Comparison of ENCODE assay signal across 8 mouse cellular contexts in the genomic region with DNA sequence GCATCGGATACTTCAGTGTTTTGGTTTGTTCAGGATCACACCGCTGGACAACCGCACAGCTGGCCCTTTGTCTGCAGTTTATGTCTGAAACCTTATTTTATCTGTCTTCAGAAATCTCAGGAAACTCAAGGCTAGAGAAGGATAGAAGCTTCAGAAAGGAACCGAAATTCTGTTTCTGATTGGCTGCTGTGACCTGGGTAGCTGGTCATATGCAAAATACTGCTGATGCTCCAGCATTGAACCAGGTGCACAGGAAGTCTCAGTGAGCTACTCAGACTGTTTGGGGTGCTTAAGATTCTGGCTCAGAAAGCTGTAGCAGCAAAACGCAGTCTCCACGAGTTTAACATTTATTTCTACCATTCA. TPM values are rescaled to one million over a fixed set of nuclear protein-coding genes. Genes with fewer than 3 reads are reported as not detected.
DNase-seq lines count a peak whose midpoint lies in the region; ATAC-seq and TF ChIP-seq lines count a peak whose summit lies in the region.

No protein-coding gene starts in this region.

- H3K36me3 ChIP-seq in neural tube, embryonic 11.5 days (ENCODE audit: control insufficient read depth, insufficient read depth, low read length): no peaks in the 10 kb centered on the region
- H3K36me3 ChIP-seq in heart, postnatal 0 days (replicated peaks; ENCODE audit: control insufficient read depth, insufficient read depth, low read length): no peaks in the 10 kb centered on the region
- H3K36me3 ChIP-seq in macrophage (ENCODE audit: inconsistent target): no peaks in the 10 kb centered on the region

- H3K27ac ChIP-seq in neural tube, embryonic 11.5 days (ENCODE audit: low read depth, low read length): peak overlapping the region; percentile 14; the same call in 1 of the 2 replicates
- peak overlapping the region; percentile 49 for H3K27ac ChIP-seq in heart, postnatal 0 days (ENCODE audit: low read depth)
- no peak overlapping the region for H3K27ac ChIP-seq in macrophage

- 2% methylated on average over 6 of the region's 6 CpGs for WGBS in neural tube, embryonic 11.5 days
- 1% methylated on average over 6 of the region's 6 CpGs for WGBS in heart, postnatal 0 days
- 1% methylated on average over 6 of the region's 6 CpGs for WGBS in macrophage (ENCODE audit: missing documents)

- peaks cover 4% of the 10 kb centered on the region; the same call in 1 of the 2 replicates for H3K4me1 ChIP-seq in neural tube, embryonic 11.5 days (ENCODE audit: control insufficient read depth, insufficient read depth, low read length)
- no peaks in the 10 kb centered on the region for H3K4me1 ChIP-seq in heart, postnatal 0 days (ENCODE audit: control insufficient read depth, insufficient read depth)

- no peak for TF ChIP-seq POLR2A in brain, embryonic 14.5 days (IDR thresholded peaks at IDR 0.05; ENCODE audit: borderline replicate concordance, extremely low read depth, insufficient read depth, insufficient read length, poor library complexity, severe bottlenecking)

- ATAC-seq in neural tube, embryonic 11.5 days (ENCODE audit: insufficient read depth, low FRiP score, low TSS enrichment): peak; percentile 72
- ATAC-seq in heart, postnatal 0 days (ENCODE audit: insufficient read depth, low read depth): peak; percentile 70

- peaks cover 31% of the 10 kb centered on the region for H3K79me2 ChIP-seq in macrophage (ENCODE audit: inconsistent target)

- no peak for TF ChIP-seq CTCF in brain, embryonic 14.5 days (IDR thresholded peaks at IDR 0.05; ENCODE audit: borderline replicate concordance, extremely low read depth, insufficient read depth, insufficient read length)
- no peak for TF ChIP-seq CTCF in heart, postnatal 0 days (IDR thresholded peaks at IDR 0.05; ENCODE audit: low read depth)

- H3K27me3 ChIP-seq in neural tube, embryonic 11.5 days (ENCODE audit: control insufficient read depth, insufficient read depth, low read length): no peaks in the 10 kb centered on the region
- H3K27me3 ChIP-seq in heart, postnatal 0 days (ENCODE audit: control insufficient read depth, insufficient read depth, low read length): no peaks in the 10 kb centered on the region

- H3K4me2 ChIP-seq in neural tube, embryonic 11.5 days (ENCODE audit: low read depth): peak overlapping the region; percentile 50
- peak overlapping the region; percentile 56 for H3K4me2 ChIP-seq in heart, postnatal 0 days (ENCODE audit: low read depth, low read length)

- peak overlapping the region; percentile 48 for H3K4me3 ChIP-seq in neural tube, embryonic 11.5 days (ENCODE audit: low read depth, low read length)
- peak overlapping the region; percentile 69 for H3K4me3 ChIP-seq in heart, postnatal 0 days (ENCODE audit: low read depth, low read length)
- peak overlapping the region; percentile 59 for H3K4me3 ChIP-seq in macrophage (ENCODE audit: inconsistent target)

- peak overlapping the region; percentile 65 for H3K9ac ChIP-seq in neural tube, embryonic 11.5 days (ENCODE audit: low read length)
- H3K9ac ChIP-seq in heart, postnatal 0 days (replicated peaks; ENCODE audit: low read depth, low read length): peak overlapping the region; percentile 58

- TF ChIP-seq EP300 in heart, postnatal 0 days (IDR thresholded peaks at IDR 0.05; ENCODE audit: low read depth): no peak

- H3K9me3 ChIP-seq in neural tube, embryonic 11.5 days (ENCODE audit: control insufficient read depth, low read length): no peaks in the 10 kb centered on the region
- H3K9me3 ChIP-seq in heart, postnatal 0 days (replicated peaks; ENCODE audit: control insufficient read depth, low read length): no peaks in the 10 kb centered on the region

- no peak for DNase-seq in neural tube, embryonic 11.5 days (ENCODE audit: low spot score)
- no peak for DNase-seq in neural tube, embryonic 10.5 days (ENCODE audit: extremely low spot score, low spot score)
- DNase-seq in brain, embryonic 14.5 days (ENCODE audit: low read depth): peak; percentile 75
- no peak for DNase-seq in heart, postnatal 0 days (ENCODE audit: low spot score)
- DNase-seq in testis, postnatal 14 days (ENCODE audit: low spot score): peak; percentile 12
- no peak for DNase-seq in frontal cortex, postnatal 25 days (ENCODE audit: low spot score in 2 of 2)
- DNase-seq in kidney, adult 9 months: no peak

RNA-seq across cellular contexts. Expression of gene Nemp2, which starts 0.4 kb away (rescaled TPM):
- 9.0 and 11.8 TPM in 2 replicates for polyA plus RNA-seq in neural tube, embryonic 11.5 days (2014; fragmentation: Nextera tagmentation; extraction: Ambion mirVana)
- polyA plus RNA-seq in brain, embryonic 14.5 days (2012; rRNA removed): 19.9 and 25.6 TPM in 2 replicates
- total RNA-seq in heart, postnatal 0 days (2014; rRNA removed; ENCODE audit: low replicate concordance): 3.6 and 6.6 TPM in 2 replicates
- 1.7 and 2.1 TPM in 2 replicates for polyA plus RNA-seq in heart, postnatal 0 days (2015; fragmentation: Nextera tagmentation; extraction: Ambion mirVana)
- 10 to 100 TPM in 11 of 26 experiments, 1 to 10 TPM in 14, under 1 TPM in 1; 0.54 to 25.9 (median 8.3) TPM for total RNA-seq in macrophage (2018; cell fraction: chromatin; rRNA removed)
- total RNA-seq in macrophage (2018; cell fraction: cytosol; rRNA removed): 1 to 10 TPM in 20 of 26 experiments, under 1 TPM in 6; 0.43 to 2.9 (median 1.3) TPM
- total RNA-seq in macrophage (2018; cell fraction: nucleus; rRNA removed): 10 to 100 TPM in 4 of 26 experiments, 1 to 10 TPM in 22; 1.2 to 17.3 (median 5.6) TPM
- 1.1 to 3.0 TPM (median 2.4 TPM) in 3 replicates for polyA plus RNA-seq in macrophage (2018)

Comparison
In these comparisons a context has a peak if more than half of its experiments do, and no peak if none do; other contexts are left out.
1. DNase-seq: peak in brain, embryonic 14.5 days (single experiment) and testis, postnatal 14 days (single experiment); none in neural tube, embryonic 11.5 days (single experiment), neural tube, embryonic 10.5 days (single experiment), heart, postnatal 0 days (single experiment), frontal cortex, postnatal 25 days (0 of 2) and kidney, adult 9 months (single experiment).
2. Peak in every context shown above with its lines, with median percentiles within 50 percentile points of each other: H3K4me3 ChIP-seq.